7 mouse cellular contexts compared by ENCODE assay signal in genomic region chr11:72135383-72136158, GRCm38 (mm10). TPM values are rescaled to one million over a fixed set of nuclear protein-coding genes. Genes with fewer than 3 reads are reported as not detected.
DNase-seq lines count a peak whose midpoint lies in the region; ATAC-seq and TF ChIP-seq lines count a peak whose summit lies in the region.

TSS of gene Pitpnm3 (minus strand) at chr11:72135778.

- H3K27me3 ChIP-seq in forebrain, embryonic 12.5 days = peaks cover 90% of the 10 kb centered on the region
- H3K27me3 ChIP-seq in midbrain, embryonic 12.5 days = peaks cover 86% of the 10 kb centered on the region

- TF ChIP-seq CTCF in bone marrow macrophage, adult 2 months (IDR thresholded peaks at IDR 0.05; ENCODE audit: low read depth, low read length) = no peak

- intact Hi-C loops in heart, postnatal 14 days (cut with DNase I) = loop anchor here (5.0 kb wide), 1 partner anchor 68 kb away; no protein-coding TSS in a partner anchor
- intact Hi-C loops in left cerebral cortex, postnatal 25 days (cut with DNase I) = loop anchor here (2.0 kb wide), 1 partner anchor 85 kb away; no protein-coding TSS in a partner anchor

- under 1% methylated on average over 95 of the region's 107 CpGs for WGBS in forebrain, embryonic 12.5 days
- 1% methylated on average over 83 of the region's 107 CpGs for WGBS in midbrain, embryonic 12.5 days

- peak; percentile 52 for ATAC-seq in forebrain, embryonic 12.5 days (ENCODE audit: low FRiP score)
- peak; percentile 44; the same call in 1 of the 2 replicates for ATAC-seq in midbrain, embryonic 12.5 days (ENCODE audit: low FRiP score, low read depth)
- no peak for ATAC-seq in inflammation-experienced regulatory T-cells, adult 6 months

- no peaks in the 10 kb centered on the region for H3K9me3 ChIP-seq in forebrain, embryonic 12.5 days
- H3K9me3 ChIP-seq in midbrain, embryonic 12.5 days = no peaks in the 10 kb centered on the region

- DNase-seq in R1 (ENCODE audit: low read depth, low spot score) = peak; percentile 20
- peak; percentile 56 to 72 for DNase-seq in heart, postnatal 14 days
- peak; percentile 54 to 60 for DNase-seq in left cerebral cortex, postnatal 25 days (ENCODE audit: low spot score in 2 of 2)

- no peaks in the 10 kb centered on the region for H3K4me1 ChIP-seq in bone marrow macrophage, adult 2 months (ENCODE audit: control insufficient read depth, insufficient read depth, low read length)
- H3K4me1 ChIP-seq in forebrain, embryonic 12.5 days = peaks cover 14% of the 10 kb centered on the region
- H3K4me1 ChIP-seq in midbrain, embryonic 12.5 days = peaks cover 21% of the 10 kb centered on the region

- peak within 1 kb of the TSS; percentile 71 for H3K9ac ChIP-seq in forebrain, embryonic 12.5 days
- H3K9ac ChIP-seq in midbrain, embryonic 12.5 days (replicated peaks) = peak within 1 kb of the TSS; percentile 79

- H3K27ac ChIP-seq in bone marrow macrophage, adult 2 months (ENCODE audit: insufficient read depth, low read depth, low read length) = no peak within 1 kb of the TSS
- H3K27ac ChIP-seq in forebrain, embryonic 12.5 days = no peak within 1 kb of the TSS
- H3K27ac ChIP-seq in midbrain, embryonic 12.5 days (replicated peaks) = peak within 1 kb of the TSS; percentile 20; the same call in 1 of the 2 replicates

- no peak for TF ChIP-seq POLR2A in bone marrow macrophage, adult 2 months (IDR thresholded peaks at IDR 0.05; ENCODE audit: borderline replicate concordance, low read depth, low read length)

- no peaks in the 10 kb centered on the region for H3K36me3 ChIP-seq in forebrain, embryonic 12.5 days (replicated peaks)
- H3K36me3 ChIP-seq in midbrain, embryonic 12.5 days = no peaks in the 10 kb centered on the region

- peak within 1 kb of the TSS; percentile 8; the same call in 1 of the 2 replicates for H3K4me3 ChIP-seq in bone marrow macrophage, adult 2 months (ENCODE audit: insufficient read depth, low read length)
- peak within 1 kb of the TSS; percentile 65 for H3K4me3 ChIP-seq in forebrain, embryonic 12.5 days (replicated peaks)
- H3K4me3 ChIP-seq in midbrain, embryonic 12.5 days = peak within 1 kb of the TSS; percentile 75

- H3K4me2 ChIP-seq in forebrain, embryonic 12.5 days = peak within 1 kb of the TSS; percentile 100
- peak within 1 kb of the TSS; percentile 99 for H3K4me2 ChIP-seq in midbrain, embryonic 12.5 days (replicated peaks)

RNA-seq across cellular contexts. Expression of gene Pitpnm3, which starts in this region (rescaled TPM):
- polyA plus RNA-seq in bone marrow macrophage, adult 2 months (2012; ENCODE audit: insufficient read depth, insufficient read length, missing spikeins) = not detected in 2 replicates
- polyA plus RNA-seq in forebrain, embryonic 12.5 days (2016; fragmentation: Nextera tagmentation; extraction: Ambion mirVana) = 0.41 and 0.58 TPM in 2 replicates
- total RNA-seq in heart, postnatal 14 days (2021) = 1 to 10 TPM; 1.3 to 1.6 TPM
- total RNA-seq in left cerebral cortex, postnatal 25 days (2021) = 10 to 100 TPM; 72.4 to 78.6 TPM
- 1.2 and 1.5 TPM in 2 replicates for polyA plus RNA-seq in midbrain, embryonic 12.5 days (2016; fragmentation: Nextera tagmentation; extraction: Ambion mirVana)
- not detected for polyA plus RNA-seq in inflammation-experienced regulatory T-cells, adult 6 months (2017; shearing (Covaris generic))

Comparison
In these comparisons a context has a peak if more than half of its experiments do, and no peak if none do; other contexts are left out.
1. RNA of gene Pitpnm3 (total RNA-seq): 72.4 to 78.6 TPM in left cerebral cortex, postnatal 25 days; 1.3 to 1.6 TPM in heart, postnatal 14 days; every median in the first group is over 10 times any median in the second.
2. Peak in ATAC-seq, H3K4me3 ChIP-seq, H3K9ac ChIP-seq and H3K4me2 ChIP-seq in forebrain, embryonic 12.5 days; RNA of the gene not detected or under 1 TPM.
3. H3K4me3 ChIP-seq: peak in every context shown above with its lines; median percentile 75 in midbrain, embryonic 12.5 days; 65 in forebrain, embryonic 12.5 days; 8 in bone marrow macrophage, adult 2 months.
4. Peak in every context shown above with its lines, with median percentiles within 50 percentile points of each other: DNase-seq.